Mouse (Mus musculus) kidney, adult 11 months (tissue): ENCODE data around the gene R3hdm2.

Source experiments
- DNase-seq: peaks from one replicate; pipeline ENCODE4 v3.0.0; 2022

Gene R3hdm2

GRCm38 (mm10) chr10:127380251-127380691, at the start of gene R3hdm2:
Gene R3hdm2 (plus strand): TSS chr10:127380327.
- peak; percentile 90 for DNase-seq

- DNase-seq, result no peak
Observed at GRCm38 (mm10) chr10:127332211-127332874, 47.8 kb upstream of the R3hdm2 start.

DNA sequence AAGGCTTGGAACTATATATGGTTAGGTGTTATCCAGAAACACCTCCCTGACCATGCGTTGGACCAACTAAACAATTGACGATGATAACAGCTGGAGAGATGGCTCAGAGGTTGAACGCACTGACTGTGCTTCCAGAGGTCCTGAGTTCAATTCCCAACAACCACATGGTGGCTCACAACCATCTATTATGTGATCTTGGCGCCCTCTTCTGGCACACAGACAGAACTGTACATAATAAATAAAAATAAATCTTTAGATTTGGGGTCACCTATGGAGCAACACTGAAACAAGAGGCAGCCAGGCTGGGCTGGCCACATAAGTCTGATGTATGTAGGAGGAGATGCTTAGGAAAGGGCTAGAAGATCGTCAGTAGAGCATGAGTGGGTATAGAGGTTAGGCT, 47.0 kb upstream of the R3hdm2 start:
- DNase-seq, result no peak

- DNase-seq, result no peak
Observed at GRCm38 (mm10) chr10:127335271-127335670, 44.9 kb upstream of the R3hdm2 start.

DNA sequence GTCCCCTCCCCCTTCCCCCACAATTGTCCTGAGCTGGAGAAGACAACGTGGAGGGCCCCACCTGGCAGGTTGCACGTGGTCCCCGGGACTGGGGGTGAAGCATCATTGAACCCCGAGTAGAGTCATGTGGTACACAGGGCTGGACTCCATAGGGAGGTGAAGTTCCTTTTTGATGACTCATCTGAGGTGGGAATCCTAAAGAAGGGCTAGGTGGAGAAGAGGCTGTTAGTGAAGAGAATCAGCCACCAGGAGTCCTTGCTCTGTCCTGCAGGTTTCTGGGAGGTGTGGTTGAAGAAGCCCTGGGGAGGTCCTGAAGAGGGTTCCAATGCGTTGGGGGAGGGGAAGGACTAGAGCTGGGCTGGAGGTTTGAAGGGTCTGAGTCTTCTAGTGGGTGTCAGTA, 43.2 kb upstream of the R3hdm2 start:
- DNase-seq, result no peak

DNA sequence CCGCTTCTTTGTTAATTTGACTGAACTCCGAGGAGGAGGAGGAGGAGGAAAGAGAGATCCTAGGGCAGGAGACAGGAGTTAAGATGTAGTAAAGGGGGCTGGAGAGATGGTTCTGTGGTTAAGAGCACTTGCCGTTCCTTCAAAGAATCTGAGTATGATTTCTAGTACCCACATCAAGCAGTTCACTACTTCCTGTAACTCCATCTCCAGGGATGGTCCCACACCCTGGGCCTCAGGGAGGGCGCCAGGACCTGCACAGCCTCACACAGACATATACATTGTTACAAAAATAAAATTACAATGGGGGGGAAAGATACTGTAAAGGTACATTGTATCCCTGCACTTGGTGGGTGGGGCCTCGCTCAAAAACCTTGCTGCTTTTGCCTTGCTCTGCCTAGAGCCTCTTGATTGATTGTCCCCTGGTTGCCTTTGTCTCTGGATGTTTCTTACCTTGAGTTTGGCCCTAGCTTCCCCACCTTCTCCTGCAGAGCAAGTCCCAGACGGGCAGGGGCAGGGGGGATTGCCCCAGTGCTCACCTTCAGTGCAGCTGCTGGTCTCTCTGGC, 42.5 kb upstream of the R3hdm2 start:
- no peak for DNase-seq

GRCm38 (mm10) chr10:127338930-127339682, 41.0 kb upstream of the R3hdm2 start:
- DNase-seq, result peak; percentile 83

DNA sequence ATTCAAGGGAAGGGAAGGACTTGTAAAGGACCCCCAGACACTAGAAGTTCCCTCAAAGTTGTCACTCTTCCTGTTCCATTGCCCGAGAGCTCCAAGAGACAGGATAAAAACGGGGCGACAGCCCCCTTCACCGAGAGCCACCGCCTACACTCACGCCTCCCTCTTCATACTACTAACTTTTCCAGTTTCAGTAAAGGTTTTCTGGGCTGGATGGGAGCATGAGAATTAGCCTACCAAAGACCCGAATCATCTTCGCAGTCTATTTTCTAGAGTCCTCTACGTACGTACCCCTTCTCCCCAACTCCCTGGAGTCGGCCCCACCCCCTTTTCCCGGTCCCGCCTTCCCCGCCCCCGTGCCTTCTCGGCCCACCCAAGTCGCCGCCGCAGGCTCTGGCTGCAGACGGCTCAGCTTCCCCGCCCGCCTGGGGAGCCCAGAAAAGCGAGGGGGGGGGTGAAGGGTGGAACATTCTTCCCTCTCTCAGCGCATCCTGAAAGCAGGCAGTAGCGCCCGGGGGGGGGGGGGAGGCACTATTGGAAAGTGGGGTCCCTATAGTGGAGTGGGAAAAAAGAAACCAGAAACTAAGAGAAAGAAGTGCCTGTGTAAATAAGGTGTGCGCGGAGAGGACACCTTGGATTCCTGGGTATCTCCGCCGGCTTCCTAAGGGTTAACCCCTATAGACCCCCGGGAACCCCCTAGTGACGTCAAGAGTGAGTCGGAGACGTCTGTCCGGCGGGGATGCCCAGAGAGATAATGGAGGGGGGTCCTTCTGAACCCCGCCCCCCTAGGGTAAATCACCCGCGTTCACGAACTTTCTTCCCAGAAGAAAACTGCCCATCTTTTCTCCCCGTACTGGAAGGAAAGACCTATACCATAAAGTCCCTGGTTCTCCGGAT, 40.2 kb upstream of the R3hdm2 start:
- no peak for DNase-seq

- DNase-seq, result no peak
Observed at GRCm38 (mm10) chr10:127340577-127341359, 39.4 kb upstream of the R3hdm2 start.

- no peak for DNase-seq
Observed at GRCm38 (mm10) chr10:127341360-127341690, 38.8 kb upstream of the R3hdm2 start.

DNA sequence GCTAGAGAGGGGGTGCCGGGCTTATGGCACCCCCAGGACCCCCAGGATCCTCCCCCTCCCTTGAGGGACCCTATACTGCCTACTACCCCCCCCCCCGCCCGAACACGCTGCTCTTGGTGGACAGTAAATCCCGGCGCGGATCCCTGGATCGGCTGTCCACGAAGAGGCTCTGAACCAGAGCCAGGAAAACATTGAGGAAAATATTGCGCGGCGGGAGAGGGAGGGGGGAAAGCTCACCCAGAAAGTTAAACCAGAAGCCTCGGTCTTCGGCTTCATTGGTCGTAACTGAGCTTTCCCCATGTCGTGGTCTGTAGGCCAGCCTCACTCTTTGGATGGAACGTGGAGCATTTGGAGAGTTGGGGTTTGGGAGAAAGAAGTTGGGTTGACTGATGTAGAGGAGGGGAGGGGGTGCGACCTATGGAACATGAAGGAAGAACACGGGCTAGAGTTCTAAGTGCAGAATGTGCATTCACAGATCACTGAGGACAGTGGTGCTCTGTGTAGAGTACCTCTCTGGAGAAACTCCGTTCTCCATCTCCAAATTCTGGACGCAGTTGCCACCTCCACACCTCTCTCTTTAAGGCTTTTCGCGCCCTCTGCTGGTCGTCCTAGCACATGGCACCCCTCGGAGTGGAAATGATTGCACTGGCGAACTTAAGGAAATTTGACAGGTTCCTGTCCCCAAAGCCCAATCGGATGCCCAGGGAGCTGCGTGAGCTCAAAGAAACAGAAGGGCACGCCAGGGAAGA, 38.1 kb upstream of the R3hdm2 start, which contains the start of gene Gli1:
Gli1 (minus strand) TSS at position 84 of the 749 bp plus-strand sequence.
- DNase-seq, result peak; percentile 68

GRCm38 (mm10) chr10:127343029-127343428, 37.1 kb upstream of the R3hdm2 start:
- no peak for DNase-seq

- no peak for DNase-seq
Observed at GRCm38 (mm10) chr10:127346173-127346572, 34.0 kb upstream of the R3hdm2 start.

DNA sequence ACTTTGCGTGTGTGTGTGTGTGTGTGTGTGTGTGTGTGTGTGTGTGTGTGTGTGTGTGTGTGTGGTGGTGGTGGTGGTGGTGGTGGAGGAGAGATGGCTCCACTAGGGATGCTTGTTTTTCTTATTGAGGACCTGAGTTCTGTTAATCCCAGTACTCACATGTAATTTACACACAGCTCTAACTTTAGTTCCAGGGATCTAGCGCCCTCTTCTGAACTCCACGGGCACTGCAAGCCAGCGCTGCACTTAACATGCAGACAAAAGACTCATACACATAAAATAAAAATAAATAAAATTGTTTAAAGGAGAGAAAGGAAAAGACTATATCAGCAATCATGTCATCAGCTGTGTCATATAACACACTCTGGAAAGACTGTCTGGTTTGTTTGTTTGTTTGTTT, 31.2 kb upstream of the R3hdm2 start:
- no peak for DNase-seq

GRCm38 (mm10) chr10:127349810-127350209, 30.3 kb upstream of the R3hdm2 start:
- no peak for DNase-seq

GRCm38 (mm10) chr10:127350594-127351284, 29.4 kb upstream of the R3hdm2 start:
- peak; percentile 71 for DNase-seq

DNA sequence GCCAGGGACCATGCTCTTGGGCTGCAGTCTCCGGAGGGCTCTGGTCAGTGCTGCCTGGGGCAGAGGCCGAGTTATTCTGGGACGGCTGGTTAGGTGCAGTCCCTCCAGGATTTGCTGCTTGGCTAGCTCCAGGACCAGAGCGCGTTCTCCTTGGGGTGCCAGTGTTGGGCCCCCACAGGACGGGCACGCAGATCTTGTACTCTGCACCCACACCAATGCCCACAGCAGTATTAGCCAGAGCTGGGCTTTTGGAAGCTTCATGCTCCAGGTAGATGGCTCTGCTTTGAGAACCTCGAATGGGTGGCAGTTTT, 28.9 kb upstream of the R3hdm2 start:
- DNase-seq, result no peak

GRCm38 (mm10) chr10:127351719-127352118, 28.4 kb upstream of the R3hdm2 start:
- no peak for DNase-seq

- peak; percentile 36 for DNase-seq
Observed at GRCm38 (mm10) chr10:127352187-127352586, 27.9 kb upstream of the R3hdm2 start.

DNA sequence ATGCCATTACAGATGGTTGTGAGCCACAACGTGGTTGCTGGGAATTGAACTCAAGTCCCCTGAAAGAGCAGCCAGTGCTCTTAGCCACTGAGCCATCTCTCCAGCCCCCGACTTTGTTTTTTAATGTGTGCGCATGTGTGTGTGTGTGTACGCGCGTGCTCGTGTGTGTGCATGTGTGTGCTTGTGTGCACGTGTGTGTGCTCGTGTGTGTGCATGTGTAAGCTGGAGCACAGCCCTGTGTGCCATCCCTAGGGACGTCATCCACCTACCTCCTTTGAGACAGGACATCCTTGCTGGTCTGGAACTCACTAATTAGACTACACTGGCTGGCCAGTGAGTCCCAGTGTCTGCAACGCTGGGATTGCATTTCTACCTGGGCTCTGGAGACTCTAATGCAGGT, 27.4 kb upstream of the R3hdm2 start:
- DNase-seq, result no peak
